Mouse (Mus musculus): Measurements from ENCODE around the gene Ddx3y. TPM values are rescaled to one million over a fixed set of nuclear protein-coding genes. Genes with fewer than 3 reads are reported as not detected.

Gene Ddx3y
- 92.8 TPM for polyA plus RNA-seq (2017; shearing (Covaris generic))

GRCm38 (mm10) chrY:1286171-1286795 lies at the start of gene Ddx3y:
Gene Ddx3y, minus strand, starts transcription at chrY:1286629.

DNA sequence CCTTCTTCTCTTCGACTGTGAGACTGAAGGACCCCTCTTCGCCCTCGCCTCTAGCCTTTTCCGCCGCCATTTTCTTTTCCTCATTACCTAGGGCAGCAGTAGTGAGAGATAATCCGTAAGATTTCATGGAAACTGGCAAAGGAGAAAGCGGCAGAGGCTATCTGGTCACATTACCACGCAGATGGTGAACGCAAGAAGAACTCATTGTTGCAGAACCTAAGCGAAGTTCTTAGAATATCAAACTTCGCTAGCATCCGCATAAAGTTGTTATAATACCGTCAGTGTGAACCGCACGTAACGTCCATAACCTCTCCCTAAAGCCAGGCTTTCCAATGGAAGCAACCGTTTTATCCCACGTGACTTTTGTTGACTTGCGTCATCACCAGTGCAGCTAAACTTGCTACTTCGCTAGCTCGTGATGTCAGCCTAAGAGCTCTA lies 41.0 kb downstream of the Ddx3y start, which contains the start of gene Uty:
TSS of gene Uty (minus strand) at position 334 of the 438 bp plus-strand sequence.

Other genes with a start within 250 kb of the Ddx3y start
- 37.5 TPM for gene Uty, start 40.9 kb downstream of the Ddx3y start, polyA plus RNA-seq (2017; shearing (Covaris generic))
- not detected for gene Usp9y, start 173.2 kb upstream of the Ddx3y start, polyA plus RNA-seq (2017; shearing (Covaris generic))